Mouse (Mus musculus): Measurements from ENCODE around the gene Lhfpl4. TPM values are rescaled to one million over a fixed set of nuclear protein-coding genes. Genes with fewer than 3 reads are reported as not detected.

The Lhfpl4 gene
- polyA plus RNA-seq, 1 experiment from 2014 or later: 3.8 TPM

- Histone ChIP-seq H3K27ac (no peak overlapping the region), H3K9ac (no peak overlapping the region), H3K9me3 (no peaks in the 10 kb centered on the region), H3K4me2 (replicated peaks) (no peak overlapping the region), H3K4me1 (peaks cover 4% of the 10 kb centered on the region; the same call in 1 of the 2 replicates), H3K4me3 (no peak overlapping the region), H3K36me3 (no peaks in the 10 kb centered on the region), H3K27me3 (no peaks in the 10 kb centered on the region)
- no peak; the same call in 1 of the 2 replicates for ATAC-seq (ENCODE audit: insufficient number of reproducible peaks, insufficient read depth, low FRiP score, low TSS enrichment)
- 56% methylated on average over 17 of the region's 17 CpGs for WGBS
These were observed 28.4 kb downstream of the Lhfpl4 start for GRCm38 (mm10) chr6:113166661-113167251.

GRCm38 (mm10) chr6:113163513-113163912, 31.7 kb downstream of the Lhfpl4 start:
- H3K4me3 ChIP-seq: no peak overlapping the region
- H3K27ac ChIP-seq: no peak overlapping the region
- H3K9me3 ChIP-seq: no peaks in the 10 kb centered on the region
- ATAC-seq (ENCODE audit: insufficient number of reproducible peaks, insufficient read depth, low FRiP score, low TSS enrichment): no peak
- H3K4me1 ChIP-seq: peaks cover 4% of the 10 kb centered on the region; the same call in 1 of the 2 replicates
- no peaks in the 10 kb centered on the region for H3K27me3 ChIP-seq
- H3K36me3 ChIP-seq: peaks cover 8% of the 10 kb centered on the region; the same call in 1 of the 2 replicates
- no peak overlapping the region for H3K4me2 ChIP-seq (replicated peaks)
- H3K9ac ChIP-seq: no peak overlapping the region

DNA sequence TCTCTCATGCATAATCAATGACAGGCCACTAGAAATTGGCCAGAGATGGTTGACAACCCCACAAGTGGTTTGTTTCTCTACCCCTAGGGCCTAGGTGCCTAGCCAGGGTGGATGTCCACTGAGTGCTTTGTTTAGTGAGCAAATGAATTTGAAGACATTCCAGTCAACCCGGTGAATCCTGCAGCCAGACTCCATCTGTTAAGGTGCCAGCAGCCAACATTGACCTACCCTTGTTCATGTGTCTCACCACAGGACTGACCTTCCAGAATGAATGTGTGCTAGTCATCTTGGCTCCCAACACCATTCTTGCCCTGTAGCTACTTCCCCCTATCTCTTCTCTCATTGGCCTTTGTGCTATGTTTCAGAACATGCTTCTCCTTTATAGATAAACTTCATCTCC, 33.2 kb downstream of the Lhfpl4 start:
- ATAC-seq (ENCODE audit: insufficient number of reproducible peaks, insufficient read depth, low FRiP score, low TSS enrichment): no peak
- H3K36me3 ChIP-seq: peaks cover 8% of the 10 kb centered on the region; the same call in 1 of the 2 replicates
- WGBS: 78% methylated on average over 1 of the region's 1 CpGs

DNA sequence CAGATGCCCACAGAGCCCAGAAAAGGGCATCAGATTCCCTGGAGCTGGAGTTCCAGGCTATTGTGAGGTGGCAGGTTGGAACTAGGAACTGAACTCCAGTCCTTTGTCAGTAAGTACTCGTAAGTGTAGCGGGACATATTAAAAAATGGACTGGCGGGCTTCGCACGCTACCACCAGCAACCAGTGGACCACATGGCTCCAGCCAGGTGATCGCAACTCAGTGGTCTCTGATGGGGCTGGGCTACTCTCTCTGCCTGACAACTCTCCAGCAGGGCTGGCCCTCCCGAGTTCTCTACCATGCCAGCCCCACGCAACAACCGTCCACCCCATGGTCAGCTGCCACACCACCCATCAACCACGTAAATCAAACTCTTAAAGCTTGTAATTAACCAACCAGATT, 35.1 kb downstream of the Lhfpl4 start:
- no peaks in the 10 kb centered on the region for H3K9me3 ChIP-seq
- no peak for ATAC-seq (ENCODE audit: insufficient number of reproducible peaks, insufficient read depth, low FRiP score, low TSS enrichment)
- WGBS: 97% methylated on average over 10 of the region's 10 CpGs
- H3K36me3 ChIP-seq: peaks cover 11% of the 10 kb centered on the region
- H3K4me1 ChIP-seq: no peaks in the 10 kb centered on the region
- no peak overlapping the region for H3K4me2 ChIP-seq (replicated peaks)
- H3K27me3 ChIP-seq: no peaks in the 10 kb centered on the region
- H3K4me3 ChIP-seq: no peak overlapping the region
- H3K9ac ChIP-seq: no peak overlapping the region
- H3K27ac ChIP-seq: no peak overlapping the region

More for the DNA sequence above, 33.2 kb downstream of the Lhfpl4 start:
- H3K9me3 ChIP-seq: no peaks in the 10 kb centered on the region
- no peak overlapping the region for H3K4me3 ChIP-seq
- no peak overlapping the region for H3K4me2 ChIP-seq (replicated peaks)
- no peaks in the 10 kb centered on the region for H3K27me3 ChIP-seq
- no peak overlapping the region for H3K27ac ChIP-seq
- H3K4me1 ChIP-seq: no peaks in the 10 kb centered on the region
- no peak overlapping the region for H3K9ac ChIP-seq

DNA sequence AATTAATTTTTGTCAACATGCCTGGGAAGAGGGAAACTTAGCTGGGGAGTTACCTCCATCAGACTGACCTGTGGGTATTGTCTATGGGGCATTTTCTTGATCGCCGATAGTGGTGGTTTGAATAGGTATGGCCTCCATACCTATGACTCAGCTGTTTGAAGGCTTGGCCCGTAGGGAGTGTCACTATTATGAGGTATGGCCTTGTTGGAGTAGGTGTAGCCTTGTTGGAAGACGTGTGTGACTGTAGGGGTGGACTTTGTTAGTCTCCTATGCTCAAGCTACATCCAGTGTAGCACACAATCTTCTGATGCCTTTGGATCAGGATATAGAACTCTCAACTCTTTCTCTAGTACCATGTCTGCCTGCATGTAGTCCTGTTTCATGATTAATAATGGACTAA, 39.1 kb downstream of the Lhfpl4 start:
- H3K4me2 ChIP-seq (replicated peaks): no peak overlapping the region
- no peak for ATAC-seq (ENCODE audit: insufficient number of reproducible peaks, insufficient read depth, low FRiP score, low TSS enrichment)
- H3K9me3 ChIP-seq: no peaks in the 10 kb centered on the region
- H3K27ac ChIP-seq: no peak overlapping the region
- no peaks in the 10 kb centered on the region for H3K4me1 ChIP-seq
- no peaks in the 10 kb centered on the region for H3K27me3 ChIP-seq
- no peak overlapping the region for H3K4me3 ChIP-seq
- peaks cover 51% of the 10 kb centered on the region for H3K36me3 ChIP-seq
- H3K9ac ChIP-seq: no peak overlapping the region
- 92% methylated on average over 4 of the region's 4 CpGs for WGBS

DNA sequence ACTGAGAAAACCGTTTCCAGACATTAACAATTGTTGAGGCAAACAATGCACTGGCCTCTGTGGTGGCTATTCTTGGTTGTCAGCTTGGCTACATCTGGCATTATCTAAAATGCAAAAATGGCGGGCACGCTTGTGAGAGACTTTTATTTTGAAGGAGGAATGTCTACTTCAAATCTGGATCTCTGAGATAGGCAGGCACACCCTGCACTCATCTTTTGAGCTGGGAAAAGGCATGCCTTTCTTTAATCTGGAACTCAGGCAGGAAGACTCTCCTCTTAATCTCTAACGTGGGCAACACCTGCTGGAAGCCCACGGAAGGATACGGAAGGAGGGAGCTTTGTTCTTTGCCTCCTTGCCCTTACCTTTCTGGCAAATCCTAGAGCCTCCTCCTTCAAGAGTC, 40.3 kb downstream of the Lhfpl4 start:
- Histone ChIP-seq H3K9me3 (no peaks in the 10 kb centered on the region), H3K9ac (no peak overlapping the region), H3K36me3 (peaks cover 55% of the 10 kb centered on the region), H3K4me3 (no peak overlapping the region), H3K4me2 (replicated peaks) (no peak overlapping the region), H3K4me1 (no peaks in the 10 kb centered on the region), H3K27ac (no peak overlapping the region), H3K27me3 (no peaks in the 10 kb centered on the region)
- ATAC-seq (ENCODE audit: insufficient number of reproducible peaks, insufficient read depth, low FRiP score, low TSS enrichment): no peak
- WGBS: 87% methylated on average over 6 of the region's 6 CpGs

DNA sequence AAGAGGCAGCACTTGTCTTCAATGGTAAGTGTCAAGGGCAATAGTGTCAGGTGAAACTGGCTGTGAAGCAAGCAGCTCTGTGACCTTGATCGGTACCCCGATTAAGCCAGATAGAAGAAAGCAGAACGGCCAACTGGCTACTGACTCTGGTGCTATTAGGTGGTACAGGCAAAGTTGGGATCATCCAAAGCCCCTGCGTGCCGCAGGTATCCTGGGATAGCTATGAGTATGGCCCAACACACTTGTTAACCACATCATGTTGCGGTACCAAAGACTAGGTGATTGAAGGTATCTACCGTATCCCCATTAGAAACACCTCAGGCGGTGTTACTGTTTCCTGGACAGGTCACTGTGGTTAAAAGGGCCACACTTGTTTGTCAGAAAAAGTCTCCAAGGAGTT, 41.1 kb downstream of the Lhfpl4 start:
- ATAC-seq (ENCODE audit: insufficient number of reproducible peaks, insufficient read depth, low FRiP score, low TSS enrichment): no peak
- H3K9me3 ChIP-seq: no peaks in the 10 kb centered on the region
- no peaks in the 10 kb centered on the region for H3K27me3 ChIP-seq
- H3K9ac ChIP-seq: no peak overlapping the region
- H3K36me3 ChIP-seq: peaks cover 63% of the 10 kb centered on the region
- H3K4me3 ChIP-seq: no peak overlapping the region
- no peak overlapping the region for H3K27ac ChIP-seq
- WGBS: 96% methylated on average over 8 of the region's 8 CpGs
- H3K4me1 ChIP-seq: no peaks in the 10 kb centered on the region
- H3K4me2 ChIP-seq (replicated peaks): no peak overlapping the region

- WGBS: 95% methylated on average over 4 of the region's 4 CpGs
- Histone ChIP-seq H3K9ac (no peak overlapping the region), H3K36me3 (peaks cover 79% of the 10 kb centered on the region), H3K4me1 (no peaks in the 10 kb centered on the region), H3K4me2 (replicated peaks) (no peak overlapping the region), H3K9me3 (no peaks in the 10 kb centered on the region), H3K27ac (no peak overlapping the region), H3K4me3 (no peak overlapping the region), H3K27me3 (no peaks in the 10 kb centered on the region)
- no peak for ATAC-seq (ENCODE audit: insufficient number of reproducible peaks, insufficient read depth, low FRiP score, low TSS enrichment)
These were observed 49.9 kb downstream of the Lhfpl4 start for GRCm38 (mm10) chr6:113145249-113145648.

GRCm38 (mm10) chr6:113144764-113145163, 50.4 kb downstream of the Lhfpl4 start:
- Histone ChIP-seq H3K27ac (no peak overlapping the region), H3K9ac (no peak overlapping the region), H3K27me3 (no peaks in the 10 kb centered on the region), H3K36me3 (peaks cover 76% of the 10 kb centered on the region), H3K4me3 (no peak overlapping the region), H3K9me3 (no peaks in the 10 kb centered on the region), H3K4me1 (no peaks in the 10 kb centered on the region), H3K4me2 (replicated peaks) (no peak overlapping the region)
- WGBS: 98% methylated on average over 1 of the region's 1 CpGs
- no peak for ATAC-seq (ENCODE audit: insufficient number of reproducible peaks, insufficient read depth, low FRiP score, low TSS enrichment)

GRCm38 (mm10) chr6:113141389-113142094, 53.6 kb downstream of the Lhfpl4 start:
- Histone ChIP-seq H3K4me2 (replicated peaks) (no peak overlapping the region), H3K4me1 (no peaks in the 10 kb centered on the region), H3K4me3 (no peak overlapping the region), H3K27me3 (no peaks in the 10 kb centered on the region), H3K9me3 (no peaks in the 10 kb centered on the region), H3K27ac (no peak overlapping the region), H3K9ac (no peak overlapping the region), H3K36me3 (peaks cover 72% of the 10 kb centered on the region)
- ATAC-seq (ENCODE audit: insufficient number of reproducible peaks, insufficient read depth, low FRiP score, low TSS enrichment): no peak
- 96% methylated on average over 1 of the region's 1 CpGs for WGBS

GRCm38 (mm10) chr6:113133360-113133759, 61.8 kb downstream of the Lhfpl4 start:
- Histone ChIP-seq H3K27me3 (no peaks in the 10 kb centered on the region), H3K36me3 (peaks cover 57% of the 10 kb centered on the region), H3K4me1 (no peaks in the 10 kb centered on the region), H3K9ac (no peak overlapping the region), H3K4me3 (no peak overlapping the region), H3K9me3 (no peaks in the 10 kb centered on the region), H3K4me2 (replicated peaks) (no peak overlapping the region), H3K27ac (no peak overlapping the region)
- WGBS: 78% methylated on average over 2 of the region's 2 CpGs
- no peak for ATAC-seq (ENCODE audit: insufficient number of reproducible peaks, insufficient read depth, low FRiP score, low TSS enrichment)

GRCm38 (mm10) chr6:113120806-113121205, 74.4 kb downstream of the Lhfpl4 start:
- H3K36me3 ChIP-seq: peaks cover 76% of the 10 kb centered on the region
- no peak overlapping the region for H3K4me2 ChIP-seq (replicated peaks)
- no peaks in the 10 kb centered on the region for H3K27me3 ChIP-seq
- no peaks in the 10 kb centered on the region for H3K9me3 ChIP-seq
- H3K9ac ChIP-seq: no peak overlapping the region
- no peak overlapping the region for H3K27ac ChIP-seq
- H3K4me1 ChIP-seq: no peaks in the 10 kb centered on the region
- ATAC-seq (ENCODE audit: insufficient number of reproducible peaks, insufficient read depth, low FRiP score, low TSS enrichment): no peak
- no peak overlapping the region for H3K4me3 ChIP-seq
- 88% methylated on average over 10 of the region's 10 CpGs for WGBS

Measured in embryonic facial prominence, embryonic 12.5 days (tissue).